Mouse (Mus musculus): ENCODE data around the gene Zfp599.
"Not testable (repeated sequence)": the region's sequence is repeated elsewhere in the genome, so short reads cannot be mapped to it uniquely, and the experiment has no call there.

Gene Zfp599

DNA sequence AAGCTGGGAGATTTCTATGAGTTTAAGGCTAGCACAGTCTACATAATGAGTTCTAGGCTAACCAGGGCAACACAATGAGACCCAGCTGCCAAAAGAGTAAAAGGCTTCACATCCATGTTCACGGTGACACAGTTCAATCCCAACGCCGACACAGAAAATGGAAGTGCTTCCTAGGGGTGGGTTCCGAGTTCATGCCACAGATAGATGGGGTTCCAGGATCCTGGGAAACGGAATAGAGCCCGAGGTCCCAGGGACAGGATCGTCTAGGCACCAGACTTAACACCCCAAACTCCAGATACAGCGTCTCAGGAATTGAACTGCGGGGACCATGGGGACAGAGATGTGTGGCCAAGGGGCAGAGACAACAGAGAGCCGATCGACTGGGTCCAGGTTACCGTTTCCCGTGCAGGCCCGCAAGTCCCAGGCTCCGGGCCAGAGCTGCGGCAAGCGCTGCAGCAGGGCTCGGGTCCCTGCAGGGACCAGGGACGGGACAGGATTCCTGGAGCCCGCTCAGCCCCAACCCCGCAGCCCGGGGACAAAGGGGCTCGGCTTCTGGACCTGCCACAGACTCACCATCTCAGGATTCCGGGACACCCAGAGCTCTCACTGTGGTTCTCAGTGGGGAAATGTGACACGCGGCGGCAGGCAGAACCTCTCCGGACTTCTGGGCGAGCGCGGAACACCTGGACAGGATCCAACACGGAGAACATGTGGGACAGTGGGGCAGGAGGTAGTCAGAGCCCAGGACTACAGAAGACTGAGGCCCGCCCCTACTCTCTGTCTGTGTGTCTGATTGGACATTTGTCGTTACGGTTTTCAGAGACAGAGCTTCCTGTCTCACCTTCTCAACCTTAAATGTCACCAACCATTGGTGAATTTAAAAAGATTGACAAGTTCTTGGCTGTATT lies at the start of gene Zfp599:
Gene Zfp599 (minus strand): TSS at position 712 of the 908 bp plus-strand sequence.
- Histone ChIP-seq H3K36me3 (ENCODE audit: control insufficient read depth, insufficient read depth, low read length, poor library complexity, severe bottlenecking) (no peaks in the 10 kb centered on the region; the same call in 1 of the 2 replicates), H3K27me3 (ENCODE audit: control insufficient read depth, insufficient read depth, low read length, poor library complexity, severe bottlenecking) (no peaks in the 10 kb centered on the region)
- DNase-seq (ENCODE audit: low read depth, low spot score), result peak; percentile 79

DNA sequence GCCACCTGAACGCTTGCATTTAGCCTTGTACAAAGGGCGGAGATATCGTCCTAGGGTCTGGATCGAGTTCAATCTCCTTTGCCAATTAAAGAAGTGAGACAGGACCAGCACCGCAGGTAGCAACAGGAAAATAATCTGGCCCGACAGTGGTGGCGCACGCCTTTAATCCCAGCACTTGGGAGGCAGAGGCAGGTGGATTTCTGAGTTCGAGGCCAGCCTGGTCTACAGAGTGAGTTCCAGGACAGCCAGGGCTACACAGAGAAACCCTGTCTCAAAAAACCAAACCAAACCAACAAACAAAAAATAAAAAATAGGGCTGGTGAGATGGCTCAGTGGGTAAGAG lies 48.2 kb upstream of the Zfp599 start:
- H3K27me3 ChIP-seq (ENCODE audit: control insufficient read depth, insufficient read depth, low read length, poor library complexity, severe bottlenecking); DNase-seq (ENCODE audit: low read depth, low spot score); H3K36me3 ChIP-seq (ENCODE audit: control insufficient read depth, insufficient read depth, low read length, poor library complexity, severe bottlenecking): not testable (repeated sequence)

GRCm38 (mm10) chr9:22307156-22307919 lies 47.6 kb upstream of the Zfp599 start, which contains the start of gene Zfp810:
Zfp810 (minus strand) TSS chr9:22307648.
- peaks cover 7% of the 10 kb centered on the region; the same call in 1 of the 2 replicates for H3K36me3 ChIP-seq (ENCODE audit: control insufficient read depth, insufficient read depth, low read length, poor library complexity, severe bottlenecking)
- DNase-seq (ENCODE audit: low read depth, low spot score), result peak; percentile 97
- no peaks in the 10 kb centered on the region for H3K27me3 ChIP-seq (ENCODE audit: control insufficient read depth, insufficient read depth, low read length, poor library complexity, severe bottlenecking)

GRCm38 (mm10) chr9:22306726-22307125 lies 47.0 kb upstream of the Zfp599 start:
- no peak for DNase-seq (ENCODE audit: low read depth, low spot score)
- Histone ChIP-seq H3K27me3 (ENCODE audit: control insufficient read depth, insufficient read depth, low read length, poor library complexity, severe bottlenecking) (no peaks in the 10 kb centered on the region), H3K36me3 (ENCODE audit: control insufficient read depth, insufficient read depth, low read length, poor library complexity, severe bottlenecking) (peaks cover 7% of the 10 kb centered on the region; the same call in 1 of the 2 replicates)

- DNase-seq (ENCODE audit: low read depth, low spot score), result no peak
- peaks cover 7% of the 10 kb centered on the region for H3K36me3 ChIP-seq (ENCODE audit: control insufficient read depth, insufficient read depth, low read length, poor library complexity, severe bottlenecking)
Observed at GRCm38 (mm10) chr9:22302199-22302598, 42.5 kb upstream of the Zfp599 start.

GRCm38 (mm10) chr9:22278733-22279132 lies 19.0 kb upstream of the Zfp599 start:
- Histone ChIP-seq H3K36me3 (ENCODE audit: control insufficient read depth, insufficient read depth, low read length, poor library complexity, severe bottlenecking) (peaks cover 37% of the 10 kb centered on the region), H3K27me3 (ENCODE audit: control insufficient read depth, insufficient read depth, low read length, poor library complexity, severe bottlenecking) (no peaks in the 10 kb centered on the region)
- no peak for DNase-seq (ENCODE audit: low read depth, low spot score)

More at GRCm38 (mm10) chr9:22302199-22302598, 42.5 kb upstream of the Zfp599 start:
- H3K27me3 ChIP-seq (ENCODE audit: control insufficient read depth, insufficient read depth, low read length, poor library complexity, severe bottlenecking), result no peaks in the 10 kb centered on the region

GRCm38 (mm10) chr9:22268886-22269285 lies 9.2 kb upstream of the Zfp599 start:
- Histone ChIP-seq H3K27me3 (ENCODE audit: control insufficient read depth, insufficient read depth, low read length, poor library complexity, severe bottlenecking) (no peaks in the 10 kb centered on the region), H3K36me3 (ENCODE audit: control insufficient read depth, insufficient read depth, low read length, poor library complexity, severe bottlenecking) (no peaks in the 10 kb centered on the region)
- no peak for DNase-seq (ENCODE audit: low read depth, low spot score)

DNA sequence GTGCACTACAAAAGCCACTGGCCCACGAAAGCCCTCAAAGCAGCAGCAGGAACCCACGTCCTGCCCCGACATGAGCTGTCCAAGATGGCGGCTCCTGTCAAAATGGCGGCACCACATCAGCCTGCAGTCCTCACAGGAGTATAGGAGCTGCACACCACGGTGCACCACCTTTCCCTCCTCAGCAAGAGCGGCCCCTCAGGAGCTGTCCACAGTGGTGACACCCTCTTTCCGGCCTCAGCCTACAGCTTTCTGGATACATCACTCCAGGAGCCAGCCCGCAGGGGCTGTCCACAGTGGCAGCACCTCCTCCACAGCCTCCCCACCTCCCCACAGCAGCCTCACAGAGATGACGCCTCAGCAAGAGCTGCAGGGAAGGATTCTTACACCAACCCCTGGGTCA lies 2.9 kb upstream of the Zfp599 start:
- H3K27me3 ChIP-seq (ENCODE audit: control insufficient read depth, insufficient read depth, low read length, poor library complexity, severe bottlenecking), result no peaks in the 10 kb centered on the region
- no peaks in the 10 kb centered on the region for H3K36me3 ChIP-seq (ENCODE audit: control insufficient read depth, insufficient read depth, low read length, poor library complexity, severe bottlenecking)
- DNase-seq (ENCODE audit: low read depth, low spot score), result no peak

- no peaks in the 10 kb centered on the region for H3K36me3 ChIP-seq (ENCODE audit: control insufficient read depth, insufficient read depth, low read length, poor library complexity, severe bottlenecking)
- no peak for DNase-seq (ENCODE audit: low read depth, low spot score)
- H3K27me3 ChIP-seq (ENCODE audit: control insufficient read depth, insufficient read depth, low read length, poor library complexity, severe bottlenecking), result no peaks in the 10 kb centered on the region
Observed at GRCm38 (mm10) chr9:22261594-22261993, 1.9 kb upstream of the Zfp599 start.

- H3K36me3 ChIP-seq (ENCODE audit: control insufficient read depth, insufficient read depth, low read length, poor library complexity, severe bottlenecking), result no peaks in the 10 kb centered on the region; the same call in 1 of the 2 replicates
- DNase-seq (ENCODE audit: low read depth, low spot score), result no peak
Observed at GRCm38 (mm10) chr9:22260092-22260422, 362 bp upstream of the Zfp599 start.

DNA sequence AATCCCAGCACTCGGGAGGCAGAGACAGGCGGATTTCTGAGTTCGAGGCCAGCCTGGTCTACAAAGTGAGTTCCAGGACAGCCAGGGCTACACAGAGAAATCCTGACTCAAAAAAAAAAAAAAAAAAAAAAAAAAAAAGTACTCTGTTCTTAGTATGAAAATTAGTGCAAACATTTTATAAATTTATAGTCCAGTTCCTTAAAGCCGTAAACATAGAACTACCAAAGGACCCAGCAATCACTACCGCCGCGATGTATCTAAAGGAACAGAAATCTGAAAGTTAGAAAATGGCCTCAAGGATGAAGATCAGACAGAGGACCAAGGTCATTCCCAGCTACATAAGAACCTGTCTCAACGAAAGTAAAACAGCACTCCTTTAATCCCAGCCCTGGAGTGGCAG lies 911 bp downstream of the Zfp599 start:
- Histone ChIP-seq H3K27me3 (ENCODE audit: control insufficient read depth, insufficient read depth, low read length, poor library complexity, severe bottlenecking) (no peaks in the 10 kb centered on the region), H3K36me3 (ENCODE audit: control insufficient read depth, insufficient read depth, low read length, poor library complexity, severe bottlenecking) (no peaks in the 10 kb centered on the region; the same call in 1 of the 2 replicates)
- DNase-seq (ENCODE audit: low read depth, low spot score), result no peak

More at GRCm38 (mm10) chr9:22260092-22260422, 362 bp upstream of the Zfp599 start:
- H3K27me3 ChIP-seq (ENCODE audit: control insufficient read depth, insufficient read depth, low read length, poor library complexity, severe bottlenecking), result no peaks in the 10 kb centered on the region

DNA sequence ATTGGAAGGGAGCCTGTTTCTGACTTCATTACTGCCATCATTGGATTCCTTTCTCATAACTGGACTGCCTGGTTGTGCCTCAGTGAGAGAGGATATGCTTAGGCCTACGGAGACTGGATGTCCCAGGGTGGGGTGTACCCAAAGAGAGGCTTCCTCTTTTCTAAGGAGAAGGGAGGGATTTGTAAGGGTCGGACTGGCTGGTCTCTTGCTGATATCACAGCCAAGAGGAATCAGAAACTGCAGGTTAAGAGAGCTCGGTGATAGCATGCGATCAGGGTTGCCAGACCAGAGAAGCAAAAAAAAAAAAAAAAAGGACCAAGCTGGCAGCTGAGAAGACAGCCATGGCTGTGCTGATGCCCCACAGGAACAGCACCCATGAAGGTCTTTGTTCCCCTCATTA lies 3.1 kb downstream of the Zfp599 start:
- Histone ChIP-seq H3K27me3 (ENCODE audit: control insufficient read depth, insufficient read depth, low read length, poor library complexity, severe bottlenecking) (no peaks in the 10 kb centered on the region), H3K36me3 (ENCODE audit: control insufficient read depth, insufficient read depth, low read length, poor library complexity, severe bottlenecking) (peaks cover 1% of the 10 kb centered on the region; the same call in 1 of the 2 replicates)
- no peak for DNase-seq (ENCODE audit: low read depth, low spot score)

DNA sequence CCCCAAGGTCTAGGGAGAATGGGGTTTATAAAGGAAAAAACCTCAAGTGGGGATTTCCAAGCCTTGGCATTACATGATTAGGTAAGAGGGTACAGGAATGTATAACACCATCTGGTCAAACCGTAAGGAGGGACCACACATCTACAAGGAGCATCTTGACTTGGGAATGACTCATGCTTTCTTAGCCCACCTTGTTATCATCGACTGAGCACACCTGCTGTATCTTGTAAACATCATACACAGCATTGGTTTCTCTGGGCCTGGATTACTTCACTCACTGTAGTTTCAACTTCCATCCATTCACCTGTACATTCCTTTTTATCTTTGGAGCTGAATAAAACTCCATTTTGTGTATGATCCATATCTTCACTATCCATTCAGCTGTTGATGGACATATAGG lies 15.5 kb downstream of the Zfp599 start:
- H3K36me3 ChIP-seq (ENCODE audit: control insufficient read depth, insufficient read depth, low read length, poor library complexity, severe bottlenecking), result peaks cover 12% of the 10 kb centered on the region
- no peak for DNase-seq (ENCODE audit: low read depth, low spot score)
- no peaks in the 10 kb centered on the region for H3K27me3 ChIP-seq (ENCODE audit: control insufficient read depth, insufficient read depth, low read length, poor library complexity, severe bottlenecking)

DNA sequence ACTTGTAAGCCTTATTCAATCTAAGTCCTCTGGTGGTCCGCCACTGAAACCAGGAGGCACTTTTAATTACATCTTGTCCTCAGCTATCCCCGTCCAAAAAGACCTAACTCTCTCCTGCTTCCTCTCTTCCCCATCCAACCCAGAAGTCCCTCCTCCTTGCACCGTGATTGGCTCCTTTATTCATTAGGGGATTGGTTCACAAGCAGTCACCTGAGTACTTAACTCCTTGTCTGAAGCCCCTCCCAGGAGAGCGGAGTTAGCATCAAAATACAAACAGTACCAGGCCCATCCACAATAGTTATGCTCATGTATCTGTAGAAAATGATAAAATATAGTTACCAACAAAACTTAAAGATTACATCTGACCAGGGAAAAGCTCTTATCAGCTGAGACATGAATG lies 19.7 kb downstream of the Zfp599 start:
- DNase-seq (ENCODE audit: low read depth, low spot score), result no peak
- Histone ChIP-seq H3K36me3 (ENCODE audit: control insufficient read depth, insufficient read depth, low read length, poor library complexity, severe bottlenecking) (peaks cover 18% of the 10 kb centered on the region), H3K27me3 (ENCODE audit: control insufficient read depth, insufficient read depth, low read length, poor library complexity, severe bottlenecking) (no peaks in the 10 kb centered on the region)

GRCm38 (mm10) chr9:22230556-22230955 lies 29.1 kb downstream of the Zfp599 start:
- H3K27me3 ChIP-seq (ENCODE audit: control insufficient read depth, insufficient read depth, low read length, poor library complexity, severe bottlenecking), result no peaks in the 10 kb centered on the region
- DNase-seq (ENCODE audit: low read depth, low spot score), result peak; percentile 55

More at GRCm38 (mm10) chr9:22230556-22230955, 29.1 kb downstream of the Zfp599 start:
- no peaks in the 10 kb centered on the region for H3K36me3 ChIP-seq (ENCODE audit: control insufficient read depth, insufficient read depth, low read length, poor library complexity, severe bottlenecking)

Data from splenic B cell, adult 2 months (primary cell).